Mouse (Mus musculus): ENCODE data around the gene Cldn10.

Cldn10 gene

DNA sequence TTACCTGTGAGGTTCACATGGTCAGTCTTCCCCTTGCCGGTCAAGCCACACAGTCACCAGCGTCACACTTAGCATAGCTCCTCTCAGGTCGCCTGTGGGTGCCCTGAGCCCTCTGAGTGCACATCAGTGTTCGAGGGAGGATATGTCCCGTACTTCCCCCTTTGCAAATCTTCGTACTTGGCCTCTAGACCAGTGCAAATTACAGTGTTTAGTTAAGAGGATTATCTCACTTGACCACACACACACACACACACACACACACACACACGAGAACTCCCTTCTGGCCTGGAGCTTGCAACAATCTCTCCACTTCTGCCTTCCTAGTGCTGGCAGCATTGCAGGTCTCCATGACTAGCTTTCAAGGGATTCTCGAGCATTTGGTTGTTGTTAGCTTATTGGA is 38.6 kb downstream of the Cldn10 start:
- DNase-seq (ENCODE audit: low read depth, low spot score), result no peak

DNA sequence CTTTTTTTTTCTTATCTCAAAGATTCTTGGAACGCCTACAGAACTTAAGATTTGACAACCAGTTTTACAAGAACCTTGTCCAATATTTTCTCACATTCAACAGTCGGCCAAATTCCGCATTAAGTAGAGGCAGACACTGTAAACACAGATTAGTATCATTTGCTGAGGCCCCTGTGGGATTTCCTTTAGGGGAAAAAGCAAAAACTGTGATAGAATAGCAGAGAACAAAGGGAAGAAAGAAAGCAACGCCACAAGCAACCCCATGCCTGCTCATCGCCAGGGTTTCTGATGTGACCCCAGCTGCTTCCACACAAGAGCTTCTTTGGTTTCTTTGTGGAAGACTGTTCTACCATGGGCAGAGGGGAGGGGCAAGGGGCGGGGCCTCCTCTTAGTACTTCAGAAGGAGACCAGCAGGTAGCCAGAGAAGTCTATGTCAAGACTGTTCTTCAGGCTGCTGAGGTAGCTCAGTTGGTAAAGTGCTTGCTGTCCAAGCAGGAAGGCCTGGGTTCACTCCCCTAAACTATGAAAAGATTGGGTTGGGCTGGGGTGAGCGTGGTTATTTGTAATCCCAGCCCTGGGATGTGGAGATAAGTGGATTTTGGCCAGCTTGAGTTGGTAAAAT is 39.7 kb downstream of the Cldn10 start:
- DNase-seq (ENCODE audit: low read depth, low spot score), result no peak

DNA sequence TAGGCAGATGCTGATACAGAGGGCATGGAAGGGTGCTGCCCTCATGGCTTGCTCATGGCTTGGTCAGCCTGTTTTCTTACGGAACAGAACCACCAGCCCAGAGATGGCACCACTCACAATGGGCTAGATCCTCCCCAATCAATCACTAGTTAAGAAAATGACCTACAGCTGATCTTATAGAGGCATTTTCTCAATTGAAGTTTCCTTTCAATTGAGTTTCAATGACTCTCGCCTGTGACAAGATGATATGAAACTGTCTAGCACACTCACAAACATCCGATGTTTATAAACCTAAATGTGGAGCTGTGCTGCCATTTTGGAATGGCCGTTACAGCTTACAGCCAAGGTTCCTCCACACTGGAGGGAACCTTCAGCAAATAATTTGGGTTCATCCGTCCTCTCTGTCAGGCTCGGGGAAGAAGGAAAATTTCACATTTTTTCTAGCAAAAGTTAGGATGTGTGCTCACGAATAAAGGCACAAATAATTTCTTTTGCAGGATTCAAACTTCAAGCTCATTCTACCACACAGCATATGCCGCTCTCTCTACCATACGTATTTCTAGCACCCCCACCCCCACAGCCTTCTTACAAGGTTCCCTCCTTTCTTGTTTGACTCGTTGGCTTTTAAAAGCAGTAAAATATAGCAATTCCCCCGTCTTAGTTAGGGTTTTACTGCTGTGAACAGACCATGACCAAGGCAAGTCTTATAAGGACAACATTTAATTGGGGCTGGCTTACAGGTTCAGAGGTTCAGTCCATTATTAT is 41.8 kb downstream of the Cldn10 start:
- no peak for DNase-seq (ENCODE audit: low read depth, low spot score)

DNA sequence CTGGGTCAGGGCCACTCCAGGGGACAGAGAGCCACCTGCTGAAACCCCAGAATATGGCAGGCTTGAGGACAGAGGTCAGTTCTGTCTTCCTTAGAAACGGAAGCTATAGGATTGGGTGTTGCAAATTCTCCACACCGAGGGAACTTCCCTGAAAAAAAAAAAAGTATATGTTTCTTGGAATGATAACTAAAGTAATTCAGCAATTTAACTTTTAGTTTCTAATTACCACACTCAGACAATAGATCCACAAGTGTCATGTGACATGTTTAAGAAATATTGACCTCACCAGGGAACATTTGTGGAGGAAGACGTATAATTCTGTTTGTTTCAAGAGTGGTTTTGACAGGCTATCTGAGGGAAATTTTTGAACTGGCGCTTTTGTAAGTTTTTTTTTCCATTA is 43.9 kb downstream of the Cldn10 start:
- no peak for DNase-seq (ENCODE audit: low read depth, low spot score)

DNA sequence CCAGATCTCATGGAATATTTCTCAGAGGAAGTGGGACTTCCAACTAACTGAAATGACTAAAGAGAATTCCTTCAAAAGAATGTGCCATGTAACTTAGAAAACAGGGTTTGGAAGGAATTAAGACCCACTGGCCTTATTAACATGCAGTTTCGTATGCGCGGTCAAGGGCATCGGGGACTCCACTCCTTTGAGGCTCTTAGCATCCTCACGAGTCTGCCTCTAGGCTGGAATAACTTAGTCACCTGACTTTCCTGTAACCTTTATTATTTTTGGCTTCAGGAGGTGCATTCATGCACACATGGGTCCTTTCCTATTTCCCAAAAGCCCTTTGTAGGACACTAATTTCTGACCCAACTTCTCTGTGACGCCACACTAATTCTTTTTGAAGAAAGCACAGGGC is 45.5 kb downstream of the Cldn10 start:
- DNase-seq (ENCODE audit: low read depth, low spot score), result no peak

DNA sequence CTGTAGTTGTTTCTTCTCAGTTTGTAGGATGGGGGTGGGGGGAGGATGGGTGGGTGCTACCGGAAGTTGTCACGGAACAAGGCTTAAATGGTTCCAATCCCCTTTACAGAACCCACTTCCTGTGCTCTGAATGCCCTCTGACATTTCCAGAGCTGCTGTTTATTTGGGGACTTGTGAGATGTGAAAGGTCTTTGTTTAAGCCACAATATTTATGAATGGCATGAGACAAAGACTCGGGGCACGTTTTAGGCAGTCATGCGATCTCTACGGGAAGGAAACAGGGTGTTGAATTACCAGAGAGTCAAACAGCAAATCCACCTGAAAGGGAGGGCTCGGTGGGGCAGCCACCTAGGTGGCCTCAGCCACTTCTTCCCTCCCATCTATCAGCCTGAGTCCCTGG is 46.6 kb downstream of the Cldn10 start:
- DNase-seq (ENCODE audit: low read depth, low spot score), result peak; percentile 19

DNA sequence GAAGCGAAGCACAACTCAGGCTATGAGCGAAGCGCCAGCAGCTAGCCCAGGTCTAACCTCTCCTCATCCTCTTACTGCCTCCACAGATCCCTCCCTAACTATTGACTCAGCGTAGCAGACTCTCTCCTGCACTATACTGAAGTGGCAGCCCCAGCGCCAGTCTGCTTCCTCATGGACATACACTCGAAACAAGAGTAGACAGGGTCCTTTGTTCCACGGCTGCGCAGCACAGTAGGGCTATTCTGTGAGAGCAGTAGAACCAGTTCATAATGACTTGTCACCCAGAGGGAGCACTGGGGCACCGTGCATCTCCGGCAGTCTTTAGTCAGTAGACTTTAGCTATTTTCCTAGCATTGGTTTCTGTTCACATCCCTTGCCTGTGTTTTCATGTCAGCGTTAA is 48.4 kb downstream of the Cldn10 start:
- DNase-seq (ENCODE audit: low read depth, low spot score), result no peak

DNA sequence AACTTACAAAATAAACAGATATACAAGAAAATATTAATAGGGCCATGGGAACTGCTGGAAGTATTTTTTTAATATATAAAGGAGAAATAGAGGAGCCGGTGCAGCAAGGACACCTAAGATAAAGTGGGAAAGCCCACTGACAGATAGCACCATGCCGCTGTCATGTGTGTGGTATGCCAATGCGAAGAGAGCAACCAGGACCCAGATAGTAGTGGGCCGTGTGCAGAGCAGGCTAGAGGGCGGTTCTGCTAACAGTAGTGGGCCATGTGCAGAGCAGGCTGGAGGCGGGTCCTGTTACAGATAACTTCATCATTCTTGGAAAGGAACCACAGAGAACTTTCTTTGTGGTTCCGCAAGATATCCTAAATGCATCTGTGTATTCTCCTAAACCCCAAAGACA is 49.0 kb downstream of the Cldn10 start:
- no peak for DNase-seq (ENCODE audit: low read depth, low spot score)

DNA sequence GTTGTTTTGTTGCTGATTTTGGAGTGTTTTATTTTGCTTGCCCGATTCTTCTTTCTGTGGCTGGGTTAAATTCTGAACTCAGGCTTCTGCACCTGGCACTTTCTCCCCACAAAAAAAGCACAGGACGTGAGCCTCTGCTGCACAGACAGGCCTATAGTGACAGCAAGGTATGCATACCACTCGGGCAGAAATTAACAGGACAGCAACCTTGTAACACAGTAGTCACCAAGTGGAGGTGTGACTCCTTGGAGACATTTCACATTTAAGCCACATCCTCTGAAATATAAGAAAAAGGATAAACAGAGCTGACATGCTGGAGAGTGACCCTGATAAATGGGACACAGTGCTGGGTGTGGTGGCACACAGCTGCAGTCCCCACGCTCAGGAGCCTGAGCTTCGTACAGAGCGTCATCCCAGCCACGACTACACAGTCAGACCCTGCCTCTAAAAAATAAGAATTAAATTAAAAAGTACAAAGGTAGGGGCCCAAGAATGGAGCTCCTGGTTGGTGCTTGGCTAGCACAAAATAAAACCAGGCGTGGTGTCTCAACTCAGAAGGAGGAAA is 50.9 kb downstream of the Cldn10 start:
- no peak for DNase-seq (ENCODE audit: low read depth, low spot score)

DNA sequence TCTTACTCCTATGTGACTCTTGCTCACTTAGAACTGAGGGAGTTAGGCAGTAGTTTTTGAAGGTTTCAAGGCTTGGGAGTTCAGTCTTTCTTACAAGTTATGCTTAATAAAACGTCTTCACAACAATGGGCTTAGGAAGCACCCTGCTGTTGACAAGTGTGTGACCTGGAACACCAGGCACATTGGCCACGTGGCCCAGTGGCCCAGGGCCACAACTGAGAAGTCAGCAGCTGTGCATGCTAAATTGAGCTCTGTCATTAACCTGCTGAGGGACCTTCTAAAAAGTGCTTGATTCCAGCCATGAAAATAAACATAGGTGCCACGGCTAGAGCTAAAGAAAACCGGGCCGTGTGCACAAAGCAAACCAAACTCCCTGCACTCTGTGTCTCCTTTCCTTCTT is 51.7 kb downstream of the Cldn10 start:
- no peak for DNase-seq (ENCODE audit: low read depth, low spot score)

DNA sequence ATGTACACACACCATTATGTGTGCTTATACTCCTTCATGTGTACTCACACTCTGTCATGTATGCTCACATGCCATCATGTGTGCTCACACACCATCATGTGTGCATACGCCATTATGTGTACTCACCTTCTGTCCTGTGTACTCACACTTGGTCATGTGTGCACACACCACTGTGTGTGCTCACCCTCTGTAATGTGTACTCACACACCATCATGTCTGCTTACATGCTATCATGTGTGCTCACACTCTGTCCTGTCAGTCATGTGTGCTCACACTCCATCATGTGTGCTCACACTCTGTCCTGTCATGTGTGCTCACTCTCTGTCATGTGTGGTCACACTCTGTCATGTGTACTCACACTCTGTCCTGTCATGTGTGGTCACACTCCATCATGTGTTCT is 52.3 kb downstream of the Cldn10 start:
- no peak for DNase-seq (ENCODE audit: low read depth, low spot score)

DNA sequence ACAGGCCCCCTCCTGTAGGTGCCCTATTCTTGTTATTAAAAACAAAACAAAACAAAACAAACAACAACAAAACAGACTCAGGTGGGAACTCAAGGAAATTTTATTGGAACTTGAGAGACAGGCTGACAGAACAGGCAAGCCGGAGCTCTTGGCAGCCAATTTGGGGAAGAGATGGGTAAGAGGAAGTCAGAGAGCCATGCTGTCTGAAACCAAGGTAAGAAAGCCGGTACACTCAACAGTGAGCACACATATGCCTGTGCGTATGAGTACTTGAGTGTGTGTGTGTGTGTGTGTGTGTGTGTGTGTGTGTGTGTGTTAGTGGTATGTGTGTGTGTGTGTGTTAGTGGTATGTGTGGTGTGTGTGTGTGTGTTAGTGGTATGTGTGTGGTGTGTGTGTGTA is 54.6 kb downstream of the Cldn10 start:
- DNase-seq (ENCODE audit: low read depth, low spot score), result no peak

DNA sequence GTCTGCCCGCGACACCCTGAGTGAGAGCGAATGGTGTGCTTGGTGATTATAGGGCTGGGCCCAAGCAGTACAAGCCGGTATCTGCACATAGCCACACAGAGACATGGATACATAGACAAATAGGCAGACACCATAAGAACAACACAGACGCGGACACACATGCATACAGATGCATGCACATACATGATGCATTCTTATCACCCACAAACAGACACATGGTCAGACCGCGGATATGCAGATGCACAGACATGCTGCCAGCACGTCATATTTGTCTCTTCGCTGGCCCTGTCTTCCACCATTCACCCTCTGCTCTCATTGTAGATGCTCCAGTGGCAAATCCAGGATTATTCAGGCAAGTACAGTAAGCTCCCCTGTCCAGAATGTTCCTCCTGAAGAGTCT is 59.1 kb downstream of the Cldn10 start:
- DNase-seq (ENCODE audit: low read depth, low spot score), result no peak

DNA sequence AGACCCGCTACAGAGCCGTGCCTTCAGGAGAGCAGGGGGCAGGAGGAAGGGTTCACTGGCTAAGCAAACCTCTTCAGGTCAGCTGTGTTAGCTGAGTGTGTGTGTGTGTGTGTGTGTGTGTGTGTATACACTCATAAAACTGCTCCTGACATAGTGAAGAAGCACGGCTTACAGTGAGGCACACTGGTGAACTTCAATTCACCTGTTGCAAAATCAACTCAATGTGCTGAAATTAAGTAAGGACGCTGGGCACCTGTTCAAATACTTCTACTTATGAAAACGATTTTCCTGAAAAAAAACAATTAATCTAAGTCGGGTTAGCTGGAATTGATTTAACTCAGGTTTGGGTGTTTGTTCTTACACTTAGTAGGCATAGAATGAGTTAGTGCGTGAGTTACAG is 60.5 kb downstream of the Cldn10 start:
- DNase-seq (ENCODE audit: low read depth, low spot score), result no peak

DNA sequence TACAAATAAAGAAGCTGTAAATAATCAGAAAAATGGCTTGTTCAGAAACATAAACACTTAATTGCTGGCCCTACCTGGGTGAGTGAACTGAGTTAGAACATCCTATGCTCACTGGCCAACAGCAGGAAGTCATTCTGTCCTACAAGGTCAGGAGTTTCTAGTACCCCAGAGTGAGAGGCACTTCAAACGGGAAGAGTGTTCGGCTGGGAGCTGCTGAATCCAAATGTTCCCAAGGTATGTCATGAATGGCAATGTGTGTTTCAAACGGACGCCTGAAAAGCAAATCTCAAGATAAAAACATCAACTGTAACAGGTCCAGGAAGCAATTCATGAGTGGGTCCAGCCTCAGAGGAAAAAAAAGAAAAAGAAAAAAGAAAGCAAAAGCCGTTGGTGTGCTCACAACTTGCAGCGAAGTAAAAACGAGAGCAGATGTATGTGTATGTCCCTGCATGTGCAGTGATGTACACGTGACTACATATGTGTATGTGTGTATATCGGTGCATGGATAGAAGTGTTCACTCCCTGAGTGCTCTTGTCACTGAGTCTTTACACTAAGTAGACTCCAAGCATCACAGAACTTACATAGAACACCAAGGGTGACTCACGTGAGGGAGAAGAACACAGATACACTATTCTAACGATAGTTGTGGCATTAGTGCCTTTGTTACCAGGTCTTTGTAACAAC is 62.4 kb downstream of the Cldn10 start:
- no peak for DNase-seq (ENCODE audit: low read depth, low spot score)

DNA sequence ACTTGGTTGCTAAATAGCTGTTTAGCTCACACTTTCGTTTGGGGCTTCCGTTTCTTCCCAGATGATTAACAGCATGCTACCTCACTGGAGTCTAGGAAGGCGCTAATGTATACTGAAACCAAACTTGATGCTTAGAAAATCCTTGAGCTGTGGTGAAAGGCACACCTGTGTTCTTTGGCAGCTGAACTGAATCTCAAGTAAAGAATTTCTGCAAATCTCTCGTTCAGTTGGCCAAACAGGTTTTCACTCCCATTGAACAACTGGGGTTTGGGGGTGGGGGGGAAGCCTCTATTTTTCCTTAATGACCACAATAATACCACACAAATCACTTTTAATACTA is 63.0 kb downstream of the Cldn10 start:
- no peak for DNase-seq (ENCODE audit: low read depth, low spot score)

DNA sequence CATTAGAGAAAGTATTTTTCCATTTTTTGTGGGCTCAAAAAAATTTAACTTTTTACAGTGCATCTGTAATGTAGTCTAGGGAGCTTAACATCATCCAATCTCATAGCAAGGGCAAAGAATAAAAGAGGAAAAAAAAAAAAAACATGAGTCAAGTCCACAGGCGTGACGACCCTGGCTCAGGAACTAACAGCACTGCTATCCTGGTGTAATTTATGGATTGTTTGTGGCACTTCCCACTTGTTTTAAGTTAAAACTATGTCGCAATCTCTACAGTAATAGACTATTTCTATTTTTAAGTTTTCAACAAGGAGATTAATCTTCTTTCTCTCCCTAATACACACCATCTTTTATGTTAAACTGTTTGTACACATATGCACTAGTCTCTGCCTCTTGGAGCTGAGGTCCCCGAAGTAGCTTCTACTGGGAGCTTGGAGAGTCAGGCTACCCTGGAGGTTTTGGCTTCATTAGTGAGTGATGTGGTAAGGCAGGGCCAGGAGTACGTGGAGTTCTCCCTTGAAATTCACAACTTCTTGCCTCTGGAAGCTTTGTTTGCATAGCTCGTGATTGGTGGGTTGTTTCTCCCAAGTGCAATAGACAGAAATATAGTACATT is 63.9 kb downstream of the Cldn10 start:
- no peak for DNase-seq (ENCODE audit: low read depth, low spot score)

DNA sequence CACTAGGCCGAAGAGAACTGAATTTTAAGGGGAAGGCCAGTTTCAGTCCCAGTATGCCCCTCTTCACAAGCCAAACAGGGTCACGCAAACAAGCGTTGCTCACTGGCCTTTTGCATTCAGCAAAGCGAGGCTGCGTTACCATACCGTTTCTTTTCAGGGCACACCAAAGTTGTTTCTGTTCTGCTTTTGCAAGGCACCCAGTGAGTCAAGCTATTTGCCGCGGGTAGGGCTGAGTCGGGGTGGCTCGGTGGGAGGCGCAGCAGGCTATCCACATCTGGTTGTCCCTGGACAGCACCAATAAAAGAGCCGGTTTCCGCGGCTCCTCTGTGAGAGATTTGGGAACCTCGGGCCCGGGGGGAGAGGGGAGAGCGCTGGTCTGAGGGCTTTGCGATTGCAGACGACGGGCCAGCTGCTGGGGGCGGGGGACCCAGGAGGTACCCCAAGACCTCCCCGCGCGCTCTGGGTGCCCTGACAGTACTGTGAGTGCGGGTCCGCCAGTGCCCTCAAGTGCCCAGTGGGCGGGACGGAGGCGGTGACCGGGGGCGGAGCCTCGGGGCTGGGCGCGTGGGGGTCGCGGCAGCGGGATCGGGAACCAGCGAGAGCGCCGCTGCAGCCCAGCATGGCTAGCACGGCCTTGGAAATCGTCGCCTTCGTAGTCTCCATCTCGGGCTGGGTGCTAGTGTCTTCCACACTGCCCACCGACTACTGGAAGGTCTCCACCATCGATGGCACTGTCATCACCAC is 66.8 kb downstream of the Cldn10 start:
- DNase-seq (ENCODE audit: low read depth, low spot score), result peak; percentile 45

DNA sequence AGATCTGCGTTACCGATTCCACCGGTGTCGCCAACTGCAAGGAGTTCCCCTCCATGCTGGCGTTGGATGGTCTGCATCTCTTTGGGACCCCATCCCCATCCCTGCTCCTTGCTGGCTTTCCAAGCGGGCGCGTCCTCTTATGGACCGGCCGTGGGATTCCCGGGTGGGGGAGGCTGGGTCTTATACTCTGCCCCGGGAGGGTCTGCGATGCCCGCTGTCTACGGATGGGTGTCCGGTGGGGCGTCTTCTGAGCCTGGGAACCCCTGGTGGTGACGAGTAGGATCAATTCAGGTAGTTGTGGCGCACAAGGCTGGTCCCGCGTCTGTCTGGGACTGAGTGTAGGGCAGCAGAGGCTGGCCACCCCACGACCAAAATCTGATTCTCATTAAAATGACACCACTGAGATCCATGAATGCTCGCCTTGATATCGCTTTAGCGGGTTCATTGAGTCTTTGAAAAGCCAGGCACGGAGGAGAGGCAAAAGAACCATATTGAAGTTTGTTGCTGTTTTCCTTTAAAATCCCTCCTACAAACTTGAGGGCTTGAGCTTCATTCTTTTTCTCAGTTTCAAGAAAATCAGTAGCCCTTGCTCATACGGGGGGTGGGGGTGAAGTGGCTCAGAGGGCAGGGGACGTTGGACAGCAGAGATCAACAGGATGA is 67.6 kb downstream of the Cldn10 start:
- DNase-seq (ENCODE audit: low read depth, low spot score), result no peak

DNA sequence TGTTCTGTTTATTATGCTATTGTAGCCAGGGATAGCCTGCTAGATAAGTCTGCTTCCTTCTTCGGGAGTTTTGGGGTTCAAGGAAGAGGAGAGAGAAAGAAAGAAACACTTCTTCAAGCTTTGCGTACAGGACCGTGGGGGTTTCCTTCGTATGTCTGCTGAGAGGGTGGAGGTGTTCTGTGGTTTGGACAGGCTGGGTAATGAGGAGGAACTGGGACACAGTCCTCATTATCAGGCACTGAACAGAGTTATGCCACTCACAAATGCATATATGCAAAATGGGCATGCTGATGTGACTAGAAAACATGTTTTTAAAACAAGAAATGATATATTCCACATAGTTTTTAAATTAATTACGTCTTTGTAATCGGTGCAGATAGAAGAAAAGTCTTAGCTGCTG is 68.9 kb downstream of the Cldn10 start:
- DNase-seq (ENCODE audit: low read depth, low spot score), result no peak

DNA sequence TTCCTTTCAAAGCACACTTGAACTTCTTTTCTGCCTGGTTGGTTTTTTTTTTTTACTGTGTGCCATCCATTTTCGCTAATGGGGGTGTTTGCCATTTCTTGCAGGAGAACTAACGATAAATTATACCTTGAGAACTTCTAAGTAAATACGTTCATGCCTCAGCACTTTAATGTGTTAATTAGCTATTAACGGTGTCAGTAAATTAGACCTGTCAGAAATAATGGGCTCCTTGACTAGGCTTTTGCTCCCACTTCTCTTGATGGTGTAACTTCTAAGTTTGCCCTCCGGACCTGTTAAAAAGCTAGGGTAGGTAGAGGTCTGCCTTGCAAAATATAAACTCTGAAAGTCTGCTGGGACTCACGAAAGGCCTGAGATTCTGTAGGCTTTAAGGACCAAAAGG is 70.6 kb downstream of the Cldn10 start:
- DNase-seq (ENCODE audit: low read depth, low spot score), result peak; percentile 75

All from forelimb bud, embryonic 11.5 days (tissue).